Mouse (Mus musculus) spleen, embryonic (tissue): ENCODE measurements at regions not wholly inside any gene's neighbourhood (a gene's known extent, or its start where the extent isn't known, plus 50 kb on each side); places are given as distances from the start of the nearest gene placed in this dataset.

ENCODE experiments used
- CTCF ChIA-PET: fragments of 350-600 bp; sonication (Branson Sonifier 250); formaldehyde crosslinking; loops from one replicate; lab custom pipeline; 2022; lab: Charles Lee

DNA sequence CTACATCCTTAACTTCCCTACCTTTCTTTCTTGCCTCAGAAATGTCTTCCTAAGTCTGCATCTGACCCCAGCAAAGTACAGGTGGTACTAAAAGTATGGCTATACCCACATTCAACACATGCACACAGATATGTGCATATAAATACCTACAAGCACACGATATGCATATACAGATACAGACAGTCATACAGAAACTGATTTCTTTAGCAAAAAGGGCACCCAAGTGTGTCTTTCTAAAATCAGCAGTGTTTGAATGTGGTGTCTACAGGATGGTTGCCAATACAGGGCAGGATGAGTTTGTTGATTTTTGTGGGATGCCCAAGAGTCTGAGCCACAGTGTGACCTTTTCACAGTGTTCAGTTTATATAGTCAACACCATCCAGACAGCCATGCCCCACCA is 67.0 kb upstream of the Klf13 start:
- CTCF ChIA-PET, result no interaction called here

DNA sequence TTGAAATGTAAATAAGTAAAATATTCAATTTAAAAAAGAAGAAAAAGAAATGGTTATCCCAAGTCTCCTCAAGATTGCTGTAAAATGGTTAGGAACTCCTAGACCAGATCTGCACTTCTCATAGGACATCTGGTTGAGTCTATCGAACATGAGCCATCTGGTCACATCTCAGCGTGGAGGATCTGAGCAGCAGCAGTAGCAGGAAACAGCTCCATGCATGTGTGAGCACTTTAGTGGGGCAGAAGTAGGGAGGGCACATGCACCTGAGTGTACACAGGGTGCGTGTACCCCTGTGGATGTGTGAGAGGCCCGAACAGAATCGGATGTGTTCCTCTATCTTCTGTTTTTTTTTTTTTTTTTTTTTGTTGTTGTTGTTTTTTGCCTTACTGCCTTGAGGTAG is 65.2 kb upstream of the Klf13 start:
- CTCF ChIA-PET, result interaction anchor here (0.6 to 0.7 kb wide), 2 partner anchors 10 to 92 kb away, joined by 3 to 8 read pairs; no protein-coding TSS in a partner anchor

DNA sequence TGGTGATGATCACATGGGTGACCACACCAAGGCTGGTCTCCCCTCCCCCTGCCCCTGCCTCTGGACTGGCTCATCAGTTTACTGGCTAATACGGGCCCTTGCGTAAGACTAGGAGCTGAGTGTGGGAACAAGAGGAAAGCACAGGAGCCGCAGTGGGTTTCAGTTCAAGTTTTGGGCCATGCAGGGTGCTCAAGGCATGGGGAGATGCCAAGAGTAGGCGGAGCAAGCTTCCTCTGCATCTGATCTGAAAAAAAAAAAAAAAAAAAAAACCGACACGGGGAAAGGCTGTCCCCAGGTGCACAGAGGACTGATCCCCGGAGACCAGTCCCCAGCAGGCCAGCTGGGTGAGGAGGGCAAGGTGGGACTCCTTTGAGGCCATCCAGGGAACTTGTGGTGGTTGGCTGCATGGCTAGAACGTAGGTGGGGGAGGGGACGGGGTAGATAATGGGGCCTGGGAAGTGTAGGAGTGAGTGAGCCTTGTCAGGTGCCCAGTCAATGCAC is 62.9 kb upstream of the Klf13 start:
- CTCF ChIA-PET, result interaction anchor here (0.6 kb wide), 3 partner anchors 8 to 48 kb away, joined by 3 to 4 read pairs (median 4); no protein-coding TSS in a partner anchor

DNA sequence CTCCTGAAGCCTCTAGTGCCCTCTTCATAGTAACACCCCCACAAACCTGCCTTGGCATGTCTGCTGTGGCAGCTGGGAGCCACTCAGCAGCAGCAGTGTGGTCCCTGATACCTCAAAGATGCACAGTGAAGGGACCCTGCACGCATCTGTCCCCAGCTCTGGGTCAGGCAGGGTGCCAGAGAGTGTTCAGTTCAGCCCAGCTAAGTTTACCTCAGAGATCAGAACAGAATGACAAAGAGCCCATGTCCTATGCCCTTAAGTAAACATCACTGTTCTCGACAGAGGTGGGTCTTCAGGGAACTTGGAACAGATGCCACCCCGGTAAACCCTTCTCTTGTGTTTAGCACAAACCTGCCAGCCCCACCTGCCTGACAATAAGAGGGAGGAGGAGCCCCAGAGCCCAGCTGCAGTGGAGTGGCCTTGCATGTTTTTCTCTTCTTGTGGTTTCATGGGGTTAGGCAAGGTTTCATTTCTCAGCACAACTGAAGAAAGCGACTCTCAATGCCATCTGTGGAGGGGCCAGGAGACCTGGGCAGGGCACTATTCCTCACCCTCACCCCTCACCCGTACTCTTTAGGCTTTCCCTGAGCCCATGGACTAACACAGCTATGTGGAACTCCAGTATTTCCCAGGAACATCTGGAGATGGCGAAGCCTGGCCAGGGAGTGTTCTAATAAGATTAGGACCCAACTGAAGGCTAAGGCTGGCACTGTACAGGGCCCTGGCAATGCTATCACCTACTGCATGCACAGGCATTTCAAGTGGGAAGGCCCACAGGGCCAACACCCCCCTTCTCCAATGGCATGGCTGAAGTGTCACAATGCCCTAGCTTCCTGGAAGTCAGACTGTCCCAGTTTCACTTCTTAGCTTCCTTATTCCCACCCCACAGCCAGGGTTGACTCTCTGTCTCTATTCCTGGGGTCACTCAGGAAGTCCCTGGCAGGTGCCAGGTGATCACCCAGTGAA is 60.6 kb upstream of the Klf13 start:
- CTCF ChIA-PET, result interaction anchor here (0.7 kb wide), 1 partner anchor 8 kb away, joined by 7 read pairs; no protein-coding TSS in a partner anchor

DNA sequence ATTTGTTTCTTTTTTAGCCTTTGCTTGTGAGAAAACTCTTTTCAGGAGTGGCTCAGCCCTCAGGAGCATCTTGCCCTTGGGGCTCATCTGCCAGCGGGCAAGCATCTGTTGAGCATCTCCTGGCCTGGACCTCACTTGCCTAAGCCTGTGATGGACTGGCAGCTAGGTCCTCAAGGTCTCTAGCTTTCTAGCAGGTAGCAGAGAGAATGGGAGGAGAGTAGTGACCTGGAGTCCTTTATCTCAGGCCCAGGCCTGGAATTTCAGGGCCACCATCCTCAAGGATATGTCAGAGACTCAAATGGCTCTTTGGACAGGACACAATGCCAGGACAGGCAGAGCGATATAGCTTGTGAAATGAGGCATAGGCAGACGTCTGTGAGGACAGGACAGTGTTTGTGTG is 59.3 kb upstream of the Klf13 start:
- CTCF ChIA-PET, result no interaction called here

DNA sequence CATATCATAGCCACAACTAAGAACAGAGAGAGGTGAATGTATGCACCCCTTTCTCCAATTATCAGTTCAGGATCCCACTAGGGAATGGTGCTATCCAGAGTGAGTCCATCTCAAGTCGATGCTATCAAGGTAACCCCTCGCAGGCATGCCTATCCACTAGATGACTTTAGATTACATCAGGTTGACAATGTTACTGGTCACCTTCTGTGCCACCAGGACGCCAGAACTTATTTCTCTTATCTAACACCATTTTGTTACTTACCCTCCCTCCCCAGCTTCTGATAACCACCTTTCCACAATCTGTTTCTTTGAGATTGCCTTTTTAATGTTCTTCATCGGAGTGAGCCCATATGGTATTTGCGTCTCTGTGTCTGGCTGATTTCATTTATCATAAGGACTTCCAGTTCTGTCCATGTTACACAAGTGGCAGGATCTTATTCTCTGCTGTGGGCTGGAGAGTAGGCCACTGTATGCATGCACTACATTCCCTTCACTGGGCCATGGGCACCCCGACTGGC is 57.9 kb upstream of the Klf13 start:
- CTCF ChIA-PET, result interaction anchor here (0.6 kb wide), 1 partner anchor 96 kb away, joined by 8 read pairs; no protein-coding TSS in a partner anchor

DNA sequence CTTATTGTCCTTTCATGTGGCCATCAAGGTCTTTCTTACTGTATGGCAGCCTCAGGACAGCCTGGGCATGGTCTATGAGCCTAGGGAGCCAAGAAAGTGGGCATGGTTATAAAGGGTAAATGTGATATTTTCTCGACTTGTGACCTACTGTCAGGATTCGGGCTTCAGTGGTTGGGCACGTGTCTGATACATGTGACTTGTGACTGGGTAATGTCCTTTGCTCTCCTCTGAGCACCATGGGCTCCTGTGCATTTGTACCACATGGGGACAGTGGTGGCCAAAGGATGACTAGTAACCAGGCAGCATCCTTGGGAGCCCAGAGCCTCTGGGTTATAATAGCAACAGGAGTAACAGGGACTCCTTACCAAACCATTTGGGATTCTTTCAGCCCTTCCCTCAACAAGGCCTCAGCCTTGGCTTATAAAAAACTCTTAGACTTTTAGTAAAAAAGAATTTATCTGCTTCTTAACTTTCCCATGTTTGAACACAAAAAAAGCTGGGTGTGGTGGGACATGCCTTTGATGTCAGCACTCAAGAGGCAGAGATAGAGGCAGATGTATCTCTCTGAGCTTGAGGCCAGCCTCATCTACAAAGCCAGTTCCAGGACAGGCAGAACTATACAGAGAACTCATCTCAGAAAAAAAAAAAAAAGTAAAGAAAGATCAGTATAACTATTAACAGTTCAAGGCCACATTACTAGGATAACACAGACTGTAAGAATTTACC is 56.7 kb upstream of the Klf13 start:
- CTCF ChIA-PET, result interaction anchor here (0.6 to 1.2 kb wide), 3 partner anchors 14 to 56 kb away, joined by 3 to 10 read pairs (median 4); no protein-coding TSS in a partner anchor

DNA sequence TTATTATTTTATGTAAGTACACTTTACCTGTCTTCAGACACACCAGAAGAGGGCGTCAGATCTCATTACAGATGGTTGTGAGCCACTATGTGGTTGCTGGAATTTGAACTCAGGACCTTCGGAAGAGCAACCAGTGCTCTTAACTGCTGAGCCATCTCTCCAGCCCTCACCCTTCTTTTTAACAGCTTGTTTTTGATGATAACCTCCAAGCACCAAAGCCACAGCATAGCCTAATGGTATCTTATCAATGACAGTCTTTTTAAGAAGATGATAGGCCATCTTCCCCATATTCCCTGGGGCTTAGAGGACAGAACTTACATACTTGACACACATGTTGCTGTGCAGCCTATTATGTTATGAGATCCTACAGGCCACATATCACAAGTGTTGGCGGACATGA is 56.1 kb upstream of the Klf13 start:
- CTCF ChIA-PET, result interaction anchor here (0.6 kb wide), 1 partner anchor 15 kb away, joined by 4 read pairs; no protein-coding TSS in a partner anchor

DNA sequence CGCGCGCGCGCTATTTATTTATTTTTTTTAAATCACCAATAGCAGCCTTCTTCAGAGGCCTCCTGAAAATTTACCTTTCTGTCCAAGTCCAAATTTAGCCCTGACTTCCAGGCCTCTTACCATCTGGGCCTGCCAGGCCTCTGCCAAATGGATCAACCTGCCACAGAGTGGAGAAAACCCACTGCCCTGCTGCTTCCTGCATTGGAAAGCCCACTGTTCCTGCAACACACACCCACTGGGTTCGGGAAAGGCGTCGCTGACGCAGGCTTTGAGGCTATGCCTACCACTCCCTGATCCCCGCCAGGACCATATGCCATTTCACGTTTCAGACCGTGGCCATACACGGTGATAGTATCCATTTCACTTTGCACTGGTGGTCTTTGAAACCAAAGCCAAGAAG is 53.4 kb upstream of the Klf13 start:
- CTCF ChIA-PET, result no interaction called here

DNA sequence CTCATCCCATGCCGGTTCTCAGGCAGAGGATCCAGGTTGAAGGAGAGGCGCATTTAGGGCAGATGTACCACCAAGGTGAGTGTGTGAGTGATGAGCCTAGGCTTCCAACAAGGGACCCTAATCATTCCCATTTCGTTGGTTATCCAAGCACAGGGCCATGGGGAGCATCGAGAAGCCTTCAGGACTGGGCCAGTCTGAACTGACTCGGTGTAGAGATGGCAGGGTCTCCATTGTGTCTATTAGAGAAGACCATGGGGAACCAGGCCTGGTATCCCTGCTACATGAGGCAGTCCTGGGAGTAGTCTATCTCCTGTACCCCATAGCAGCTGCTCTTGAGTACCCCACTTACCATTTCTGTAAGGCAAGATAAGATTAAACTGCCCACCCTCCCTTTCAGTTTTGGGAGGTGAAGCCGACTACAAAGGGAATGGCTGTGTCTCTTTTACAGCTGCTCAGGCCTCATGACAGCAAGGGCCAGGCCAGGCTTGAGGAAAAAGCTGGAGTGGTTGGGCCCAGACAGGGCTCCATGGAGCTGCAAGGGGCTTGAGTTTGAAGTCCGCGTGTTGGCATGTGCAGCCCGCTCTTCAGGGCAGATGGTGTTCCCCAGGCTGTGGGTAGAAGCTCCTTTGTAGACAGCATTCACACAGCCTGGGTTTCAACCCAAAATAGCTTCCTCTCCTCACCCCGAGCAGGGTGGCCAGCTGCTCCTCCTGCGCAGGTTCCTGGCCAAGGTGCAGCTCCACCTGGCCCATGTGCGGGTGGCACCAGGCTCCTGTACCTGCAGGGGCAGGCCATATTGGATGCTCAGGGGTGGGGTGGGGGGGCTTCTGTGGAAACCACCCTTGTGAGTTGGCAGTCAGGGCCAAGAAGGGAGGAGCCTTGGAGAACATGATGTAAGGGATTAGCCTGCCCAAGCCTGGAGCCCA is 52.6 kb upstream of the Klf13 start:
- CTCF ChIA-PET, result interaction anchor here (0.6 to 0.7 kb wide), 5 partner anchors 9 to 76 kb away, joined by 3 to 7 read pairs (median 3); no protein-coding TSS in a partner anchor

DNA sequence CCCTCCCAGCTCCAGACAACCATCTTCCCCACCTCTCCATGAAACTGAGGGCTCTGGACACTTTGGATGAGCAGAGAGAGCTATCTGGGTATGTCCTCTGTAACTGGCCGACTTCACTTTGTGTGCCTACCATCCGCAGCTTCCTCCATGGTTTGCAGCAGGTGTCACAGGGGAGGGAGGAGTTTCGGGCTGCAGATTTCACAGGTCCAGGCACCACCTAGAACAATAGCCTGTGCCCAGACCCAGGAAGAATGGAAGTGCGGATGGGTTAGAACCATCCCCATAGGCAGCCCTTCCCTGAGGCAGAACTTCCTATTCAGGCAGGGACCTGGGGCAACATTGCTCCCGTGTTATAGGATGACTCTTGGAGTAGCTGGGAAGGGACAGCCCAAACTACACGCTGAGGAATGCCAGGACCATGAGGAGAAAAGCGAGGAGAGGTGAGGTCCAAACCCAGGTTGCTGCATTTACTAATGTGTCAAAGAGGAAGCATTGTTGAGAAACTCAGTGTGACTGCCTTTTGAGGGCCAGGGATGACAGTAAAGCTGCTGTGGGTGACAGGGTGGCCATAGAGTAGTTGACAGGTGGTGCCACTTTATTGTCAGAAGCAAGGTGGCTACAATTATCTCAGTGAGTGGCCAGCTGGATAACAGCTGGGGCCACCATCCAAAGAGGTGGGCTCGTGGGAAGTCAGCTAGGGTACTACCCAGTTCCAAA is 51.8 kb upstream of the Klf13 start:
- CTCF ChIA-PET, result interaction anchor here (0.6 to 0.8 kb wide), 2 partner anchors 15 to 160 kb away, joined by 3 read pairs; no protein-coding TSS in a partner anchor

DNA sequence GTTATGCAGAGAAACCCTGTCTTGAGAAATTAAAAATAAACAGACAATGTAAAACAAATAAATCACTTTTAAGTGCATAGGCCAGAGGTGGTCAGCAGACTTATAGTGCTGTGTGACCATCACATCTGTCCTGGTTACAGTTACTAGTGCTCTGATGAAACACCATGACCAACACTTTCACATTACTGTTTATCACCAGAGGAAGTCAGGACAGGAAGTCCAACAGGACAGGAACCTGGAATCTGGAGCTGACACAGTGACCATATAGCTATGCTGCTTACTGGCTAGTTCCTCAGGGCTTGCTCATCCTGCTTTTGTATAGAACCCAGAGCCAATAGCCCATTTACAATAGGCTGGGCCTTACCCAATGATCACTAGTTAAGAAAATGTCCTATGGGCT is 51.0 kb upstream of the Klf13 start:
- CTCF ChIA-PET, result interaction anchor here (0.8 kb wide), 1 partner anchor 160 kb away, joined by 3 read pairs; no protein-coding TSS in a partner anchor
